Mouse (Mus musculus) thymus, postnatal 0 days (tissue): ENCODE data around the gene Gm45021. TPM values are rescaled to one million over a fixed set of nuclear protein-coding genes. Genes with fewer than 3 reads are reported as not detected.
A peak's percentile ranks its signal among the peaks of the same experiment; 100 is the strongest.
"Not testable (repeated sequence)": the region's sequence is repeated elsewhere in the genome, so short reads cannot be mapped to it uniquely, and the experiment has no call there.

Experiments used
- DNase-seq: peaks from one replicate; pipeline ENCODE4 v3.0.0-alpha.2; 2015; ENCODE audit warnings: low spot score
- polyA plus RNA-seq: library from polyadenylated mRNA; unstranded; fragments of >200 nt; fragmentation: Nextera tagmentation; extraction: Ambion mirVana; gene quantifications from 2 replicates; pipeline ENCODE4 v1.2.1, GENCODE M21; 2015

Gm45021 gene
- polyA plus RNA-seq, 1 experiment from 2014 or later = 0.48 TPM

DNA sequence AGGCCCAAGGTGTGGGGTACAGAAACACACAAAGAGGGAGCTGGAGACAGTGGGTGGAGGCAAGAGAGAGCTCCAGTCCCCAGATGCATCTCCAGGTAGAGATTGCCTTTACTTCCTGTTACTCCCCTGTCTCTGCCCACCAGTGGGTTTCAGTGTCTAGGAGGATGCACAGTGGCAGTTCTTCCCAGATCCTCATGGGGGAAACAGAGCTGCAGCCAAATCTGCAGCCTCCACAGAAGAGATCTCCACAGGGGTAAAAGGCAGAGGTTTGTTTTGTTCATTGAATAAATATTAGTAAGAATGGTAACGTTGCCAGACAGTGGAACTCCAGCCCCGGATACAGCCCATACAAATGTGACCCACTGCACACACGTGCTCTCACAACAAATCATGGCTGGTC, 21.2 kb downstream of the Gm45021 start:
- no peak for DNase-seq

- no peak for DNase-seq
Measured at GRCm38 (mm10) chr6:48613464-48613863, 24.1 kb downstream of the Gm45021 start.

GRCm38 (mm10) chr6:48614756-48615155, 25.3 kb downstream of the Gm45021 start:
- DNase-seq = no peak

DNA sequence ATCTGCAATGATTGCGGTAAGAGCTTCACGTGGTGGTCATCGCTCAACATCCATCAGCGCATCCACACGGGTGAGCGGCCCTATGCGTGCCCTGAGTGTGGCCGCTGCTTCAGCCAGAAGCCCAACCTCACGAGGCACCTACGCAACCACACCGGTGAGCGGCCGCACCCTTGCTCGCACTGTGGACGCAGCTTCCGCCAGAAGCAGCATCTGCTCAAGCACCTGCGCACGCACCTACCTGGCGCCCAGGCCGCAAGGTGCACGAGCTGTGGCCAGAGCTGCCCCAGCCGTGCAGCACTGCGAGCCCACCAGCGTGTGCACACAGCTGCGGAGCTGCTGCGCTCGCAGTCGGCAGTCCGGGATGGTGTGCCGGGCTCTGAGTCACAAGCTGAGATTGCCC, 30.6 kb downstream of the Gm45021 start:
- DNase-seq = no peak

DNA sequence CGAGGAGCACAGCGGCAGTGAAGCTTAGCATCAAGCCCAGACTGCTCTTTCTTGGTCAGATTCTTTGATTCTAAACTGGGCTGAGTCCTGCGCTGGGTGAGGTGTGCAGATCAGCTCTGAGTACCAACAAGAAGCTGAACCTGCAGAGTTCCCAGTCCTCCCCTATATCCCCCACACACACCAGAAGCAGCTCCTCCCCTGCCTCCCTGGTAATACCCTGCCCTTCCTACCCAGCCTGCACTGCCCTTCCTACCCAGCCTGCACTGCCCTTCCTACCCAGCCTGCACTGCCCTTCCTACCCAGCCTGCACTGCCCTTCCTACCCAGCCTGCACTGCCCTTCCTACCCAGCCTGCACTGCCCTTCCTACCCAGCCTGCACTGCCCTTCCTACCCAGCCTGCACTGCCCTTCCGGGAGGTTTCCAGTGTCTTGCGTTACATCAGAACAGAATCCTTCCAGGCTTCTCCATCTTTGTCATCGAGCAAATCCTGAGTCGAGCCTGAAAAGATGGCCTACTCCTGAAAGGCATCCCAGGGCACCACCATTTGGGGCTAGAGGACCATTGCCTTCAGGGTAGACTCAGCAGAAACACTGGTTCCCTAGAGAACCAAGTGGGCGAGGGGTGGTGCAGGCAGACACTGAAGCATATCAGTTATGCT, 32.9 kb downstream of the Gm45021 start:
- not testable (repeated sequence) for DNase-seq

- DNase-seq = no peak
Measured at GRCm38 (mm10) chr6:48623460-48623859, 34.0 kb downstream of the Gm45021 start.

GRCm38 (mm10) chr6:48626464-48626863, 37.1 kb downstream of the Gm45021 start, which contains the start of gene AI854703:
TSS of gene AI854703 (plus strand) at chr6:48626764.
- no peak for DNase-seq

DNA sequence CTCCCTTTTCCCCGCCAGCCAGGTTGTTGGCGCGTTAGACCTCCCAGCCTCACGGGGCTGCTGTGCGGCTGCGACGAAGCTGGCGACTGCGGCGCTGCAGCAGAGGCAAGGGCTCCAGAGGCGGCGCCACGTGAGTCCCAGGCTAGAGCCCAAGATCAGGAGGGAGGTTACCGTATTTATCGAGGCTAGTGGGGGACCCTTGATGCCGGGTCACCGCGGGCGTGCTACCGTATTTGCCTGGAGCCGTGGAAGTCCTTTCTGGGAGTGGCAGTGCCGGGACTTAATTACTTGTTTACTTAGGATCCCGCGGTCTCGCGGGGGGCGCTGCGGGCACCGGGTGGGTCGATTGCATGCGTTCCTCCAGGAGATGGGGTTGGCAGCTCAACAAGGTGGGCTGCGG, 37.6 kb downstream of the Gm45021 start:
- DNase-seq = peak; percentile 48

DNA sequence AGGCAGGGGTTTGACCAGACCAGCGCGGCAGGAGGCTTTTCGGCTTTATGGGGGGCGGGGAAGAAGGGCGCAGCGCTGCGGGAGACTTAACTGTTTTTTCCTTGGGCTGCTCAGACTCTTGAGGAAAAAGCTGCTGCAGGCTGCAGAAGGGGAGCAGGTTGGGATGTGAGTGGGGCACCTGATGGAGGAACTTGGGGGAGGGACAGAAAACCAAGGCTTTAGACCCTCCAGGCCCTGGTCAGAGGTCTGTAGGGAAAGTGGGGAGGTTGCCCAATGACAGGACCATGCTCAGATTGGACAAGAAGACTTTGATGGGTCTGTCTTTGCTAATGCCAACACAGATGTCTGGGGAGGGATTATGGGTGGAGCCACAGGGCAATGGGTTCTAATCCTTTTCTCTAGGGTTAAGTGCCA, 38.1 kb downstream of the Gm45021 start:
- no peak for DNase-seq

DNA sequence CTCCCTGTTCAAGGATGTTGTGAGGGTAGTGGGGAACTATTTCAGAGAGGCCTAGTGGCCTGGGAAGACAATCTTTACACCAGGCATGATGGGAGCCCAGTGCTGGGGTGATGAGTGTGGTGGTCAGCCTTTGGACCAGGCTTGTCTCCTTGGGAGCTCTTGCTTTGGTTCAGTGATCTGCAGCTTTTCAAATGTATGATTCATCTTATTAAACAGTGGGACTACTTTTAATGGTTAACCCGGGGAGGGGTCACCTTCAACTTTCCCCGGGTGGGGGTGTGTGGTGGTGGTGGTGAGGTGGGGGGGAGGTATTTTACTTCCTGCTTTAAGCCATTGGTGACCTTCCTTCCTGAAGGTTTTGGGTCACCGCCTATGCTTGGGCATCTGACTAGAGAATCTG, 39.0 kb downstream of the Gm45021 start:
- DNase-seq = no peak

DNA sequence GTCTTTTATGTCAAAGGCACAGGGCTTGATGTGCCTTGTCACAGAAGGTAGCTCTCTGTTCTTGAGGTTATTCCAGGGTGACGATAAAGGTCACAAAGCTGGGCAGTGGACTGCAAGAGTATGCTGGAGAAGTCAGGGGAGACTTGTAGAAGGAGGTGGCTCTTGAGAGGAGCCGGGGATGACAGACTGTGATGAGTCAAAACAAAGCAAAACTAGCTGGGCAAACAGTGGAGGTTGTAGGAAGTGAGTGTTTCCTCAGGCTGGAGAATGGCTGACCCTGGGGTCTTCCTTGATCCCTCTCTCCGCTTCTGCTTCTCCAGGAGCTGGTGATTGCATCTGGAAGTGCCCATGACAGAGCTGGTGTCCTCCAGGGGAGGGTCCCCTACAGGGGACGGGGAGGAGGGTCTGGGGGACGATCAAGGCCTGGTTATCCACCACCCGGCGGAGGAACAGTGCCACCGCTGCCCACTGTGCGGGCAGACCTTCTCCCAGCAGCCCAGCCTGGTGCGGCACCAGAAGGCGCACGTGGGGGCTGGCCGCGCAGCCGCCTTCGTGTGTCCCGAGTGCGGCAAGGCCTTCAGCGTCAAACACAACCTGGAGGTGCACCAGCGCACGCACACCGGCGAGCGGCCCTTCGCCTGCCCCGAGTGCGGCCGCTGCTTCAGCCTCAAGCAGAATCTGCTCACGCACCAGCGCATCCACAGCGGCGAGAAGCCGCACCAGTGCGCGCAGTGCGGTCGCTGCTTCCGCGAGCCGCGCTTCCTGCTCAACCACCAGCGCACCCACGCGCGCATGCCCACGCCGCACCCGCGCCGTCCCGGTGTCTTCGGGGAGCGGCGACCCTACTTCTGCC, 39.6 kb downstream of the Gm45021 start:
- peak; percentile 50 for DNase-seq

DNA sequence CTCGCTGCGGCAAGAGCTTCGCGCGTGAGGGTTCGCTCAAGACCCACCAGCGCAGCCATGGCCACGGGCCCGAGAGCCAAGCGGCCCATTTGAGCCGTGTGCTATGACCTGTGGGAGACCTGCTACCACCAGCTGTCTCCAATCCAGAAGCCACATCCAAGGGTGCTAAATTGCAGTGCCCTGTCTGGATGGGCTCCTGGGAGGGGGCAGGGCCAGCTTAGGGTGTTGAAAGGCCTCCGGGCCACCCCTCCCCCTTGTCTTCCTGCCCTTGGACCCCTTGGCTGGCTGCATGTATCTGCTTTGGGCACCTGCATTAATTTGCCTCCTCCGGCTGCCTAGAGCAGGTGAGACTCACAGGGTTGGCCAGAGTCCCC, 40.2 kb downstream of the Gm45021 start:
- no peak for DNase-seq

DNA sequence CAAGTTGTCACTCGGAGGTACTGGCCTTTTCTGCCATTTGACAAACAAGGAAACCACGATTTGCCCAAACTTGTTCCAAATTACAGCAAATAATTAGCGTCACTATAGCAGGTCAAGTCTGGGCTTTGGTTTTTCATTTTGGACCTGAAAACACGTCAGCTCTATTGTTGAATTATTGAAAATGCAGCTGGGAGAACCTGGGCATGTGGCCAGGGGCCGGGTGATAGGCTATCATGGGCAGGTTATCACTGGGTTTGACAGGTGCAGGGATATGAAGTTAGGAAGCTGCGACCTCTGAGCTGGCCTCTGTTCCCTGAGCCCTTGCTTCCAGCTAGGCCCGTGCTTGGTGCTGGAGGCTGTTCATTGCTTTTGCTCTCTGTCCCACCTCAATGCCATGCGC, 41.4 kb downstream of the Gm45021 start:
- no peak for DNase-seq

GRCm38 (mm10) chr6:48635105-48635504, 45.7 kb downstream of the Gm45021 start:
- DNase-seq = no peak

DNA sequence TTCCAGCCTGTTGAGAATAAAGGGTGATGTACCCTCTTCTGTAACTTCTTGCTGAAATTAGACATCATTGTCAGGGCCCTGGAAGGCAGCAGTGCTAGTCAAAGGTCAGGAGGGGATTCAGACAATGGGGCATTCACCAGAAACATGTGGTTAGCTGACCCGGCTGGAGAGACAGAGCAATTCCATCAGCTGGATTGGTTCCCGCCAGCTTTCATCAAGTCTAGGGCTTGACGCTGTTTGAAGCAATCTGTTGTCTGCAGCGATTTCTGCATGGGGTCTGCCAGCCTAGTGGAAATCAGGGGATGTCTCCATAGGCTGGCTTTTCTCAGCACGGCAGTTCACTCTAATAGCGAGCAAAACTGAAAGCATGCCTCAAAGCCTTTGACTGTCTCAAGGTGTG, 47.1 kb downstream of the Gm45021 start:
- no peak for DNase-seq

DNA sequence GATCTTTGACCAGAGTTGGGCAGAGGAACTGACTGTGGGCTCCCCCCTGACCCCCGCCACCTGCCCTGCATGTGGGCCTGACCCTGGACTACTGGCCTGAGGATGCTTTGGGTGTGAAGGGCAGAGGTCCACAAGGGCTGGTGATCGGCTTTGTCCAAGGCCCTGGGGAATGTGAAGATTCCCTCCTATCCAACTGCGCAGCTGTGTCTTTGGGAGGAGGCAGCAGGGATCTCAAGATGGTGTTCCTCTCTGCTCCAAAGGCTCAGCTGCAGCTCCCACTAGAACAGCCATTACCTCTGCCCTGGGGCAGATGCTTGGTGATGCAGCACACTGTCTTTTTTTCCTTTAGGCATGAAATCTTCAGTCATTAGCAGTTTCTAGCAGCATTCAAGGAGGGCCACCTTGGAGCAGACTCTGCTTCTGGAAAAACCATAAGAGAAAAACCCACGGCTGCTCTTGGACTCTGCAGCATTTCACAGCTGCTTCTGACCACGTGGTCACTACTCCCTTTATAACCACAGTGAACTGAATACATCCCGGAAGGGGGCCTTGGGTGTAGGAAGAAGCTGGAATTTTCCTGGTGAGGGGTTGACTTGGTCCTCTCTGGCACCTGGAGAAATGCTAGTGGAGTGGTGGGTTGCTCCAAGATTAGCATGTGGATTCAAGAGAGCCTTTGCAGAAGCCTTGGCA, 48.5 kb downstream of the Gm45021 start:
- DNase-seq = no peak

DNA sequence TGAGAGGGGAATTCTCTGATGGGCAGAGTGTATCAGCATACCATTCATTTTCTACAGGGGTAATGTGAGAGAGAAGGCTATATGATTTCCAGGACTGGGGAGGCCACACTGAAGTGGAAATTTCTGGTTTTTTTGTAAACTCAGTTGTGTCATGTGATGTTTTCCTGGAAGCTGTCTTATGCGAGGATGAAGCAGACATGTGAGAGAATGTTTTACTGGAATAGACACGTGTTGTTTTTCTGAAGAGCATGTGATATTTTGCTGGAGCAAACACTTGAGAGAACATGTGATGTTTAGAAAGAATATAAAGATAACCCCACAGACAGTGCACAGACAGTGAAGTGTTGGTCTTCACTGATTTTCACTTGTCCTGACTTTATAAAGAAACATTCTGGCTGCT, 49.1 kb downstream of the Gm45021 start:
- no peak for DNase-seq

- no peak for DNase-seq
Measured at GRCm38 (mm10) chr6:48641391-48641790, 52.0 kb downstream of the Gm45021 start.

GRCm38 (mm10) chr6:48642764-48643292, 53.4 kb downstream of the Gm45021 start:
- peak; percentile 68 for DNase-seq

DNA sequence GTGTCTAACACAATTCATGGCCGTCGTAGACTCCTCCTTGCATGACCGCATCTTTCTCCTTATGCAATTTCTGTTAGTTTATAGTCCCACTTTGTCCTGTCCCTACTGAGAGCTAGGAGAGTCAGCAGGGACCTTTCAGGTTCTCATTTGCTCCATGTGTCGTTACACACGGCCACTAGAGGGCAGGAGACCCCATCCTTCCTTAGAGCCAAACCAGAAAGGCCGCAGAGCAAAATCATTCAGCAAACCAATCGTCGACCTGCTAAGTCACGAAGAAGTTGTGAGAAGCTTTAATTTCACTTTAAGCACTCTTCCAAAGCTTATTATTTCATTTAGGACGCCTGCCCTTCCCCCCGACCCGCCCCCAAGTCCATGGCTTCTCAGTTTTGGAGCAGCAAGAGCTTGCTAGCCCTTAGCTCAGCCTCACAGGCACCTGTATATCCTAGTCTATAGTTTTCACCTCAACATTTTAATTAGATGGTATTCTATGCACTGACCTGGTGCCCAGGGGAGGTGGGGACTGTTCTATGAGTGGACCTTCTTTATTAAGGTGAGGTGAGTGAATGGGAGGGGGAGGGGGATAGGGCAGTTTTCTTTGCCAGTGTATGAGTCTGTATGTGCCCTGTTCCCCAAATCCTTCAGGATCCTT, 56.4 kb downstream of the Gm45021 start:
- DNase-seq = peak; percentile 86

DNA sequence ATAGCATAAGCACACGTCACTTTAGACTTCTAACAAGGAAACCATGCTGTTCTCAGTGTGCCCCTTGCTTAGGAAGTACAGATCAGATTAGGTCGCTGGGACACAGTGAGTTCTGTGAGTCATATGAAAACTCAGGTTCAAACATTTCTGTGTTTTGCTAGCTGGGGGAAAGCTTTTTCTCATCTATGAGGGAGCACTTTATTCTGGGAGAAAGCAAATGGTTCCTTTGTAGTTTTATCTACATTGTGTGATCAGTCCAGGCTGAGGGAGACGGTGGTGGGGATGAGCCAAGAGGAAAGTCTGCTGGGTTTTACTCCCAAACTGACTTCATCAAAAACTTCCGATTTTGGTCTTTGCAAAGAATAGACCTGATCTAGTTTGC, 56.9 kb downstream of the Gm45021 start:
- no peak for DNase-seq
